Mouse (Mus musculus) MEL (cell line): ENCODE measurements around the gene Stac3.

Experiments used
- CHD1 ChIP-seq: IDR thresholded peaks from 2 replicates; pipeline ENCODE4 v1.6.1; 2012; ENCODE audit warnings: low read depth, mild to moderate bottlenecking, inconsistent platforms, low read length, improper control_type of control experiment
- POLR2A ChIP-seq, 2 experiments: IDR thresholded peaks; 2 replicates each; pipeline ENCODE4 v1.6.1; 2011 to 2012; ENCODE audit warnings: low read length in 2 of 2, mild to moderate bottlenecking in 2 of 2, control low read depth in 1 of 2, improper control_type of control experiment in 1 of 2, low read depth in 1 of 2, moderate library complexity in 1 of 2; ENCODE audit not compliant: control insufficient read depth in 1 of 2, insufficient read depth in 1 of 2, poor library complexity in 1 of 2
- USF1 ChIP-seq: IDR thresholded peaks from 2 replicates; pipeline ENCODE4 v1.6.1; 2014; ENCODE audit warnings: low read depth, mild to moderate bottlenecking, inconsistent platforms, low read length, improper control_type of control experiment, moderate library complexity

- TF ChIP-seq CHD1, result no peak
- no peak for TF ChIP-seq POLR2A (IDR thresholded peaks at IDR 0.05; ENCODE audit: control insufficient read depth in 1 of 2, insufficient read depth in 1 of 2, low read depth in 1 of 2, low read length in 2 of 2, poor library complexity in 1 of 2)
- no peak for TF ChIP-seq USF1
These were observed 9.4 kb upstream of the Stac3 start for GRCm38 (mm10) chr10:127492118-127492517.
